Mouse (Mus musculus): Measurements from ENCODE around the gene Anxa6. TPM values are rescaled to one million over a fixed set of nuclear protein-coding genes. Genes with fewer than 3 reads are reported as not detected.

The Anxa6 gene
- total RNA-seq, 1 experiment from 2014 or later, result 55.3 TPM

GRCm38 (mm10) chr11:54936035-54936770 lies 97.0 kb downstream of the Anxa6 start:
- peak; percentile 84 for ATAC-seq (replicated peaks; ENCODE audit: low read depth, poor library complexity, severe bottlenecking)

- 0 out of 2 replicates have a peak, but pooled peaks have one; percentile 15 for ATAC-seq (replicated peaks; ENCODE audit: low read depth, poor library complexity, severe bottlenecking)
Measured at GRCm38 (mm10) chr11:54934198-54934597, 99.0 kb downstream of the Anxa6 start.

- ATAC-seq (replicated peaks; ENCODE audit: low read depth, poor library complexity, severe bottlenecking), result no peak
Measured at GRCm38 (mm10) chr11:54932540-54932939, 100.7 kb downstream of the Anxa6 start.

- ATAC-seq (replicated peaks; ENCODE audit: low read depth, poor library complexity, severe bottlenecking), result 0 out of 2 replicates have a peak, but pooled peaks have one; percentile 24
Measured at GRCm38 (mm10) chr11:54931405-54932093, 101.7 kb downstream of the Anxa6 start.

GRCm38 (mm10) chr11:54930318-54930979 lies 102.8 kb downstream of the Anxa6 start:
- ATAC-seq (replicated peaks; ENCODE audit: low read depth, poor library complexity, severe bottlenecking), result no peak

GRCm38 (mm10) chr11:54929744-54930143 lies 103.5 kb downstream of the Anxa6 start:
- ATAC-seq (replicated peaks; ENCODE audit: low read depth, poor library complexity, severe bottlenecking), result no peak

GRCm38 (mm10) chr11:54929290-54929689 lies 104.0 kb downstream of the Anxa6 start:
- no peak for ATAC-seq (replicated peaks; ENCODE audit: low read depth, poor library complexity, severe bottlenecking)

Other genes with a start within 250 kb of the Anxa6 start
- 62.1 and 70.1 TPM in 2 replicates for gene Cdc42se2, start 245.8 kb downstream of the Anxa6 start, total RNA-seq (2017)
- 0.63 and 16.5 TPM in 2 replicates for gene Lyrm7, start 172.5 kb downstream of the Anxa6 start, total RNA-seq (2017)
- 473 and 553 TPM in 2 replicates for gene Hint1, start 167.1 kb downstream of the Anxa6 start, total RNA-seq (2017)
- gene Gpx3, start 131.0 kb downstream of the Anxa6 start, total RNA-seq (2017), result 0.23 and 0.29 TPM in 2 replicates
- gene Tnip1, start 70.5 kb downstream of the Anxa6 start, total RNA-seq (2017), result 14.9 and 20.2 TPM in 2 replicates
- gene Ccdc69, start 44.7 kb upstream of the Anxa6 start, total RNA-seq (2017), result 24.3 and 26.6 TPM in 2 replicates
- 71.7 and 72.2 TPM in 2 replicates for gene Gm2a, start 64.7 kb upstream of the Anxa6 start, total RNA-seq (2017)
- not detected in 2 replicates for gene Slc36a3, start 118.3 kb upstream of the Anxa6 start, total RNA-seq (2017)
- 0.14 TPM in 1 of 2 replicates, not detected in the other for gene Slc36a2, start 151.6 kb upstream of the Anxa6 start, total RNA-seq (2017)
- 5.6 and 6.1 TPM in 2 replicates for gene Slc36a1, start 170.9 kb upstream of the Anxa6 start, total RNA-seq (2017)

Data from common myeloid progenitor, adult 5-6 weeks (primary cell).